12 mouse cellular contexts compared by ENCODE assay signal in genomic region chr5:36945102-36945701, GRCm38 (mm10). TPM values are rescaled to one million over a fixed set of nuclear protein-coding genes. Genes with fewer than 3 reads are reported as not detected.
DNase-seq lines count a peak whose midpoint lies in the region; ATAC-seq lines count a peak whose summit lies in the region.
"Had no signal": no experiment of that assay in that cellular context is flagged by ENCODE, and none has a peak within 500 bp of the region (broad histone marks: within the 10 kb centered on the region; RNA-seq: fewer than 3 reads in every experiment).

No protein-coding gene starts in this region.

- 27% methylated on average over 8 of the region's 8 CpGs for WGBS in hindbrain, embryonic 15.5 days
- 34% methylated on average over 8 of the region's 8 CpGs for WGBS in neural tube, embryonic 14.5 days

- no peaks in the 10 kb centered on the region for H3K9me3 ChIP-seq in hindbrain, embryonic 15.5 days
- H3K9me3 ChIP-seq in neural tube, embryonic 14.5 days (ENCODE audit: control insufficient read depth, low read length): no peaks in the 10 kb centered on the region

- H3K27ac ChIP-seq in hindbrain, embryonic 15.5 days (replicated peaks): peak overlapping the region; percentile 78
- H3K27ac ChIP-seq in neural tube, embryonic 14.5 days (ENCODE audit: low read depth, low read length): peak overlapping the region; percentile 55; the same call in 1 of the 2 replicates

- no peaks in the 10 kb centered on the region for H3K27me3 ChIP-seq in hindbrain, embryonic 15.5 days
- no peaks in the 10 kb centered on the region for H3K27me3 ChIP-seq in neural tube, embryonic 14.5 days (ENCODE audit: control insufficient read depth, insufficient read depth, low read length)

- ATAC-seq in hindbrain, embryonic 15.5 days (ENCODE audit: low FRiP score, low read depth): peak; percentile 40; the same call in 1 of the 2 replicates
- ATAC-seq in neural tube, embryonic 14.5 days (ENCODE audit: low read depth): peak; percentile 45

- H3K4me1 ChIP-seq in hindbrain, embryonic 15.5 days (replicated peaks): peaks cover 17% of the 10 kb centered on the region
- peaks cover 11% of the 10 kb centered on the region for H3K4me1 ChIP-seq in neural tube, embryonic 14.5 days (ENCODE audit: control insufficient read depth, insufficient read depth, low read length)

- peaks cover 12% of the 10 kb centered on the region; the same call in 1 of the 2 replicates for H3K36me3 ChIP-seq in hindbrain, embryonic 15.5 days
- no peaks in the 10 kb centered on the region; the same call in 1 of the 2 replicates for H3K36me3 ChIP-seq in neural tube, embryonic 14.5 days (ENCODE audit: control insufficient read depth, insufficient read depth, low read length)

- no peak overlapping the region for H3K4me3 ChIP-seq in hindbrain, embryonic 15.5 days
- no peak overlapping the region for H3K4me3 ChIP-seq in neural tube, embryonic 14.5 days (ENCODE audit: low read depth, low read length)

- peak; percentile 50 to 61 for DNase-seq in kidney, postnatal 4 days
- no peak for DNase-seq in kidney, postnatal 25 days
- DNase-seq in brain, adult 2 months (ENCODE audit: low read depth, low spot score): peak; percentile 92
- DNase-seq in cerebellum, postnatal 25 days: no peak
- DNase-seq in Muller cell, postnatal 12 days (ENCODE audit: inconsistent ontology term): no peak
- DNase-seq in urinary bladder, postnatal 36 days (ENCODE audit: low spot score in 2 of 2): no peak
- DNase-seq: adrenal gland, postnatal 10 days; gastrocnemius, postnatal 10 days; kidney, adult 2 months; lung, embryonic 14.5 days had no signal

- H3K4me2 ChIP-seq in hindbrain, embryonic 15.5 days: no peak overlapping the region
- no peak overlapping the region for H3K4me2 ChIP-seq in neural tube, embryonic 14.5 days (ENCODE audit: low read depth, low read length)
- H3K4me2 ChIP-seq: lung, embryonic 14.5 days had no signal

- H3K9ac ChIP-seq in hindbrain, embryonic 15.5 days: no peak overlapping the region
- H3K9ac ChIP-seq in neural tube, embryonic 14.5 days (replicated peaks; ENCODE audit: low read depth, low read length): no peak overlapping the region
- H3K9ac ChIP-seq: lung, embryonic 14.5 days had no signal

RNA-seq across cellular contexts. Expression of gene Wfs1, which starts 43.8 kb away (rescaled TPM):
- polyA plus RNA-seq in hindbrain, embryonic 15.5 days (2015; fragmentation: Nextera tagmentation; extraction: Ambion mirVana): 8.8 TPM in 2 replicates
- polyA plus RNA-seq in neural tube, embryonic 14.5 days (2014; fragmentation: Nextera tagmentation; extraction: Ambion mirVana): 7.4 and 9.6 TPM in 2 replicates

Comparison
In these comparisons a context has a peak if more than half of its experiments do, and no peak if none do; other contexts are left out.
1. DNase-seq: peak in kidney, postnatal 4 days (2 of 2) and brain, adult 2 months (single experiment); none in kidney, postnatal 25 days (0 of 2), cerebellum, postnatal 25 days (0 of 2), Muller cell, postnatal 12 days (single experiment) and urinary bladder, postnatal 36 days (0 of 2).